Mouse (Mus musculus) cortical plate, adult 2 months (tissue): ENCODE measurements around the gene Gpbp1l1. TPM values are rescaled to one million over a fixed set of nuclear protein-coding genes. Genes with fewer than 3 reads are reported as not detected.
A peak's percentile ranks its signal among the peaks of the same experiment; 100 is the strongest.

ENCODE experiments used
- H3K27ac ChIP-seq: fragments of 200-500 bp; 2 replicates; pipeline ENCODE4 v1.5.1; 2012; ENCODE audit warnings: low read length, control low read depth, inconsistent platforms; ENCODE audit not compliant: insufficient read depth
- H3K4me1 ChIP-seq: fragments of 200-500 bp; 2 replicates; pipeline ENCODE4 v1.6.1; 2011; ENCODE audit warnings: low read length; ENCODE audit not compliant: control insufficient read depth, insufficient read depth
- H3K4me3 ChIP-seq: fragments of 200-500 bp; 2 replicates; pipeline ENCODE4 v1.5.1; 2011; ENCODE audit warnings: mild to moderate bottlenecking, low read length, control low read depth; ENCODE audit not compliant: insufficient read depth
- CTCF ChIP-seq: fragments of 200-500 bp; IDR thresholded peaks from 2 replicates; pipeline ENCODE4 v1.5.1; 2011; ENCODE audit warnings: mild to moderate bottlenecking, control low read depth, low read length; ENCODE audit not compliant: insufficient read depth; ENCODE audit errors: extremely low read depth
- POLR2A ChIP-seq: fragments of 200-500 bp; IDR thresholded peaks from 2 replicates; pipeline ENCODE4 v1.6.1; 2011; ENCODE audit warnings: mild to moderate bottlenecking, low read length, control low read depth; ENCODE audit not compliant: insufficient read depth; ENCODE audit errors: extremely low read depth
- polyA plus RNA-seq: library from polyadenylated mRNA; depleted of rRNA; stranded (reverse); fragments of >200 nt; gene quantifications from 2 replicates; pipeline ENCODE4 v1.2.3, GENCODE M21; 2012

Gpbp1l1 gene
- polyA plus RNA-seq, 1 experiment, result 40.6 TPM

- no peak overlapping the region; the same call in 1 of the 2 replicates for H3K4me3 ChIP-seq
- H3K27ac ChIP-seq, result no peak overlapping the region
- TF ChIP-seq POLR2A (no peak), CTCF (no peak)
- peaks cover 1% of the 10 kb centered on the region; the same call in 1 of the 2 replicates for H3K4me1 ChIP-seq
Observed at GRCm38 (mm10) chr4:116595793-116596192, 38.3 kb downstream of the Gpbp1l1 start.

GRCm38 (mm10) chr4:116596379-116596778 is 38.9 kb downstream of the Gpbp1l1 start, which contains the start of gene Ccdc17:
Ccdc17 (plus strand) TSS chr4:116596654.
- Histone ChIP-seq H3K4me3 (peak within 1 kb of the TSS; percentile 76), H3K27ac (peak within 1 kb of the TSS; percentile 37), H3K4me1 (peaks cover 1% of the 10 kb centered on the region; the same call in 1 of the 2 replicates)
- TF ChIP-seq POLR2A (no peak), CTCF (no peak)

- peak; percentile 71 for TF ChIP-seq POLR2A
- TF ChIP-seq CTCF, result no peak
- Histone ChIP-seq H3K4me1 (peaks cover 1% of the 10 kb centered on the region; the same call in 1 of the 2 replicates), H3K27ac (peak overlapping the region; percentile 37), H3K4me3 (peak overlapping the region; percentile 76)
Observed at GRCm38 (mm10) chr4:116596978-116597881, 39.8 kb downstream of the Gpbp1l1 start.

GRCm38 (mm10) chr4:116612621-116613020 is 55.2 kb downstream of the Gpbp1l1 start:
- H3K27ac ChIP-seq, result no peak overlapping the region
- TF ChIP-seq POLR2A, result no peak
- no peak for TF ChIP-seq CTCF
- no peaks in the 10 kb centered on the region for H3K4me1 ChIP-seq
- no peak overlapping the region for H3K4me3 ChIP-seq

GRCm38 (mm10) chr4:116615237-116615636 is 57.8 kb downstream of the Gpbp1l1 start:
- no peak for TF ChIP-seq POLR2A
- TF ChIP-seq CTCF, result no peak
- H3K4me1 ChIP-seq, result no peaks in the 10 kb centered on the region
- no peak overlapping the region for H3K27ac ChIP-seq
- H3K4me3 ChIP-seq, result no peak overlapping the region

GRCm38 (mm10) chr4:116624831-116625230 is 67.4 kb downstream of the Gpbp1l1 start:
- Histone ChIP-seq H3K27ac (no peak overlapping the region), H3K4me1 (no peaks in the 10 kb centered on the region), H3K4me3 (no peak overlapping the region)
- TF ChIP-seq POLR2A, result no peak
- TF ChIP-seq CTCF, result no peak

GRCm38 (mm10) chr4:116626658-116627358 is 69.3 kb downstream of the Gpbp1l1 start:
- TF ChIP-seq POLR2A (no peak), CTCF (no peak)
- Histone ChIP-seq H3K27ac (0 out of 2 replicates have a peak overlapping the region, but pooled peaks have one; percentile 2), H3K4me1 (no peaks in the 10 kb centered on the region), H3K4me3 (peak overlapping the region; percentile 63)

DNA sequence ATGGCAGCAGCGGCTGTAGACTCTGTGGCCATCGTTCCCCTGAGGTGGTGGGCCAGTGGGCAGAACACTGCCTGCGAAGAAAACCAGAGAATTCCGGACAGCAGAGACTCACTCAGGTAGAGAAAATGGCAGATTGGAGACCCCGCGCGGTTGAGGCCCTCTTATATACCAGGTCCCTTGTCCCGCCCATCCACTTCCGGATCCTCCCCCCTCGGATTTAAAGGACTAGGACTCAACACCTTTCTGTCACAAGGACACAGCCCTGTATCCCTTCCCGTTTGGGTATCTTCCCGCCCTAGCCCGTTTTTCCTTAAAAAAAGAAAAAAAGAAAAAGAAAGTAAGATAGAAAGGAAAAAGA is 69.9 kb downstream of the Gpbp1l1 start:
- Histone ChIP-seq H3K4me3 (peak overlapping the region; percentile 63), H3K27ac (0 out of 2 replicates have a peak overlapping the region, but pooled peaks have one; percentile 2), H3K4me1 (no peaks in the 10 kb centered on the region)
- TF ChIP-seq CTCF (no peak), POLR2A (peak; percentile 97)
